Mouse (Mus musculus) midbrain, postnatal 0 days (tissue): ENCODE results near the gene Opa3. TPM values are rescaled to one million over a fixed set of nuclear protein-coding genes. Genes with fewer than 3 reads are reported as not detected.

Experiments used
- ATAC-seq: fragments of 200-750 bp; cut with Nextera tagmentation; 2 replicates; pipeline ENCODE4 v1.8.0; 2017; ENCODE audit warnings: moderate number of reproducible peaks, mild to moderate bottlenecking, moderate TSS enrichment, moderate library complexity; ENCODE audit not compliant: low FRiP score
- DNase-seq: peaks from one replicate; pipeline ENCODE4 v3.0.0-alpha.2; 2015; ENCODE audit warnings: low spot score
- H3K27ac ChIP-seq: fragments of 300-500 bp; sonication (generic); 2 replicates; pipeline ENCODE4 v1.5.1; 2014; ENCODE audit warnings: low read depth, mild to moderate bottlenecking, low read length, mixed read lengths
- H3K27me3 ChIP-seq: fragments of 300-500 bp; sonication (generic); 2 replicates; pipeline ENCODE4 v1.6.1; 2014; ENCODE audit warnings: low read length, control low read depth, mixed read lengths; ENCODE audit not compliant: insufficient read depth
- H3K36me3 ChIP-seq: fragments of 300-500 bp; sonication (generic); 2 replicates; pipeline ENCODE4 v1.6.1; 2014; ENCODE audit warnings: low read length, control low read depth, mixed read lengths; ENCODE audit not compliant: insufficient read depth
- H3K4me1 ChIP-seq: fragments of 300-500 bp; sonication (generic); 2 replicates; pipeline ENCODE4 v1.6.1; 2014; ENCODE audit warnings: mild to moderate bottlenecking, control low read depth, antibody characterized with exemption, low read length, mixed read lengths; ENCODE audit not compliant: insufficient read depth
- H3K4me2 ChIP-seq: fragments of 300-500 bp; sonication (generic); 2 replicates; pipeline ENCODE4 v1.6.1; 2014; ENCODE audit warnings: low read depth, mild to moderate bottlenecking, low read length, mixed read lengths; ENCODE audit not compliant: poor library complexity, severe bottlenecking
- H3K4me3 ChIP-seq: fragments of 300-500 bp; sonication (generic); 2 replicates; pipeline ENCODE4 v1.5.1; 2014; ENCODE audit warnings: low read depth, mild to moderate bottlenecking, low read length, moderate library complexity
- H3K9ac ChIP-seq: fragments of 300-500 bp; sonication (generic); replicated peaks from 2 replicates; pipeline ENCODE4 v1.6.1; 2014; ENCODE audit warnings: mild to moderate bottlenecking, low read length, moderate library complexity, mixed read lengths; ENCODE audit not compliant: poor library complexity, severe bottlenecking
- H3K9me3 ChIP-seq: fragments of 300-500 bp; sonication (generic); 2 replicates; pipeline ENCODE4 v1.6.1; 2016; ENCODE audit warnings: low read length, control low read depth
- CTCF ChIP-seq: IDR thresholded peaks from 2 replicates; pipeline ENCODE4 v1.5.1; 2016; ENCODE audit warnings: antibody characterized with exemption, mild to moderate bottlenecking
- WGBS: fragments of 180-500 bp; shearing (Covaris S2); extraction: QIAGEN DNeasy Blood & Tissue Kit; methylation state at CpG from one replicate; pipeline ENCODE4 v1.1.7; 2014; 5-methylcytosine and 5-hydroxymethylcytosine counted together
- polyA plus RNA-seq: library from polyadenylated mRNA; unstranded; fragments of >200 nt; fragmentation: Nextera tagmentation; extraction: Ambion mirVana; gene quantifications from 2 replicates; pipeline ENCODE4 v1.2.1, GENCODE M21; 2015
- total RNA-seq: library from RNA; depleted of rRNA; stranded (reverse); fragments of >200 nt; gene quantifications from 2 replicates; pipeline ENCODE4 v1.2.3, GENCODE M21; 2014

The Opa3 gene
- total and polyA plus RNA-seq, 2 experiments from 2014 or later = 33.9 to 34.8 TPM

GRCm38 (mm10) chr7:19228793-19229148 lies 637 bp downstream of the Opa3 start:
- peak overlapping the region; percentile 85 for H3K4me2 ChIP-seq
- no peaks in the 10 kb centered on the region for H3K9me3 ChIP-seq
- no peaks in the 10 kb centered on the region for H3K36me3 ChIP-seq
- no peaks in the 10 kb centered on the region for H3K27me3 ChIP-seq
- H3K27ac ChIP-seq = peak overlapping the region; percentile 65
- H3K9ac ChIP-seq = peak overlapping the region; percentile 55
- DNase-seq (no peak), ATAC-seq (no peak)
- H3K4me1 ChIP-seq = peaks cover 11% of the 10 kb centered on the region
- no peak for TF ChIP-seq CTCF
- peak overlapping the region; percentile 45 for H3K4me3 ChIP-seq
- 0% methylated on average over 14 of the region's 14 CpGs for WGBS

DNA sequence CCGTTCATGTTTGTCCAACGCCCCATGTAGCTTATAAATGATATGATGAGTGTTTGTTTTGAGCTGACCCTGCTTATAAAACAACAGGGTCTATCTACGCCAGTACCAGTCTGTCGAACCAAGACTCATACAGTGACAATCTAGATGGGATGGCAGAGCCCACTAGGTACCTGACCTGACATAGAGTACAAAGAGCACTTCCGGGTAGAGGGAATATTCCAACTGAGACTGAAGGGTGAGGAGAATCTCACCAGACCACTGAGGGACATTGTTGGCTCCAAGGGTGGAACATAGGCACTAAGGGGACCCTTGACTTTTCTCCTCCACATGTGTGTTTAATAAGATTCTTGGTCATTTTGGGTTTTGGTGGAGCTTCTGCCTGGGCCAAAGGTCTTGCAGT lies 1.3 kb downstream of the Opa3 start:
- Histone ChIP-seq H3K4me1 (peaks cover 11% of the 10 kb centered on the region), H3K36me3 (no peaks in the 10 kb centered on the region), H3K9ac (peak overlapping the region; percentile 55), H3K4me2 (peak overlapping the region; percentile 85), H3K27ac (peak overlapping the region; percentile 65), H3K4me3 (peak overlapping the region; percentile 45), H3K9me3 (no peaks in the 10 kb centered on the region), H3K27me3 (no peaks in the 10 kb centered on the region)
- ATAC-seq (no peak), DNase-seq (no peak)
- 43% methylated on average over 5 of the region's 5 CpGs for WGBS
- TF ChIP-seq CTCF = no peak

- no peak for TF ChIP-seq CTCF
Measured at GRCm38 (mm10) chr7:19230041-19230580, 2.0 kb downstream of the Opa3 start.

GRCm38 (mm10) chr7:19230899-19231298 lies 2.8 kb downstream of the Opa3 start:
- peaks cover 11% of the 10 kb centered on the region for H3K4me1 ChIP-seq
- H3K4me3 ChIP-seq = no peak overlapping the region
- DNase-seq = no peak
- ATAC-seq = no peak
- H3K27ac ChIP-seq = no peak overlapping the region
- H3K9ac ChIP-seq = no peak overlapping the region
- no peak for TF ChIP-seq CTCF
- WGBS = 98% methylated on average over 5 of the region's 5 CpGs
- H3K27me3 ChIP-seq = no peaks in the 10 kb centered on the region
- no peak overlapping the region for H3K4me2 ChIP-seq
- no peaks in the 10 kb centered on the region for H3K9me3 ChIP-seq
- no peaks in the 10 kb centered on the region; the same call in 1 of the 2 replicates for H3K36me3 ChIP-seq

More at GRCm38 (mm10) chr7:19230041-19230580, 2.0 kb downstream of the Opa3 start:
- Histone ChIP-seq H3K4me1 (peaks cover 11% of the 10 kb centered on the region), H3K36me3 (no peaks in the 10 kb centered on the region), H3K27ac (no peak overlapping the region), H3K4me2 (no peak overlapping the region), H3K4me3 (no peak overlapping the region), H3K9ac (no peak overlapping the region), H3K9me3 (no peaks in the 10 kb centered on the region), H3K27me3 (no peaks in the 10 kb centered on the region)
- DNase-seq = no peak
- ATAC-seq = no peak
- WGBS = 100% methylated on average over 2 of the region's 2 CpGs

DNA sequence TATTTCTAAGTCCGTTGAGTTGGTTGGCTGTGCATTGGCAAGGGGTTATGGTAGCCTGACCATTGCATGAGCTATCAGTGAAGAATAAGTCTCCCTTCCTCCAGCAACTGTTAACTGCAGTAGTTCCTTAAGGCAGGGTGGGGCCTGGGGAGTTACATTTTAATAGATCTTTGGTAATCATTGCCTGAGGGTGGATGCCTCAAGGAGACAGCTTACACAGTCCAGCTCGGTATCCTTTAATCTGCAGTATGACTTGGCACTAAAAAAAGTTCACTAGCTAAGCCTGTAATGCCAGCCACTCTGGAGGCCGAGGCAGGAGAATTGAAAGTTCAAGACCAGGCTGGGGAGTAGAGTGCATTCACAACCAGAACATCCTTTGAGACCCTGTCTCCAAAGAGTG lies 3.7 kb downstream of the Opa3 start:
- Histone ChIP-seq H3K9me3 (no peaks in the 10 kb centered on the region), H3K27ac (no peak overlapping the region), H3K4me3 (no peak overlapping the region), H3K27me3 (no peaks in the 10 kb centered on the region), H3K36me3 (no peaks in the 10 kb centered on the region; the same call in 1 of the 2 replicates), H3K9ac (no peak overlapping the region), H3K4me2 (no peak overlapping the region), H3K4me1 (peaks cover 8% of the 10 kb centered on the region)
- DNase-seq (no peak), ATAC-seq (no peak)
- TF ChIP-seq CTCF = no peak
- WGBS = 93% methylated on average over 3 of the region's 3 CpGs

DNA sequence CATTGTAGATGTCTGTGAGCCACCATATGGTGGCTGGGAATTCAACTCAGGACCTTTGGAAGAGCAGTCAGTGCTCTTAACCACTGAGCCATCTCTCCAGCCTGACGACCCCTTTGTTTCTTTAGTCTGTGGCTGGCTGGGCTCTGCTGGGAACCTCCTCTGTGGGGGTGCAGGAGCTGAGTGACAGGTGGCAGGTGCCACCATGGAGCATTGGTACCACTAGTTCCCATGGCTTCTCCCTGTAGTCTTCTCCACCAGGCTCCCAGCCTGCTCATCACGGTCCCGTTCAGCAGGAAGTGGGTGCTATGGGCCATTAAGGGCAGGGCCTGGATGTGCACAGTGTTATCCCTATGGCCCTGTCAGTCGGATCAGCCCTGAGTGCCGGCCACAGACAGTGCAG lies 6.5 kb downstream of the Opa3 start:
- 76% methylated on average over 5 of the region's 5 CpGs for WGBS
- H3K4me3 ChIP-seq = no peak overlapping the region
- no peaks in the 10 kb centered on the region for H3K9me3 ChIP-seq
- no peak overlapping the region for H3K27ac ChIP-seq
- ATAC-seq (no peak), DNase-seq (no peak)
- H3K36me3 ChIP-seq = no peaks in the 10 kb centered on the region; the same call in 1 of the 2 replicates
- H3K4me1 ChIP-seq = peaks cover under 1% of the 10 kb centered on the region; the same call in 1 of the 2 replicates
- no peak for TF ChIP-seq CTCF
- H3K4me2 ChIP-seq = no peak overlapping the region
- H3K27me3 ChIP-seq = no peaks in the 10 kb centered on the region
- H3K9ac ChIP-seq = no peak overlapping the region
